Mouse (Mus musculus): ENCODE measurements around the gene Nanos2. TPM values are rescaled to one million over a fixed set of nuclear protein-coding genes. Genes with fewer than 3 reads are reported as not detected.
A peak's percentile ranks its signal among the peaks of the same experiment; 100 is the strongest.

Gene Nanos2
- polyA plus RNA-seq, 1 experiment: 0.07 TPM

DNA sequence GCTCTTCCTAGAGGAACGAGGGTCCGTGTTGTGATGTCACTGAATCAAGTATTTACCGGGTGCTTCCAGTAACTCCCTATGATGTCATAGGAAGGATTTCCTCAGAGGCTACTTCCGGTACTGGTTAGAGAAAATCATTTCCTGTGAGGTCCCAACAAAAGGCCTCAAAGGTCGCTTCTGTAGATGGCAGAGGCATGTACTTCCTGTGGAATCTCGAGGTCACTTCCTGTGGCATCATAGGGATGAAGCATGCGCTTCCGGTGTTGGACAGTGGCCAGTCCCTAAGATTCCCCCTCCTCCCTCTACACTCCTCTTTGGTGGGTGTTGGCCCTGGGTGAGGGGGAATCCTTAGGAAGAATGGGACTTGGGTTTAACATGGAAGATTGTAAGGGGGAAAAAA is 27.8 kb upstream of the Nanos2 start:
- TF ChIP-seq CTCF (IDR thresholded peaks at IDR 0.05; ENCODE audit: insufficient read depth, low read length) (no peak), POLR2A (IDR thresholded peaks at IDR 0.05; ENCODE audit: borderline replicate concordance, extremely low read depth, low read depth, low read length) (no peak)
- Histone ChIP-seq H3K4me3 (replicated peaks; ENCODE audit: extremely low read depth, low read depth, low read length) (no peak overlapping the region), H3K4me1 (ENCODE audit: control insufficient read depth, insufficient read depth, low read length) (peaks cover 9% of the 10 kb centered on the region; the same call in 1 of the 2 replicates)
- DNase-seq: no peak
- 28% methylated on average over 8 of the region's 8 CpGs for WGBS

DNA sequence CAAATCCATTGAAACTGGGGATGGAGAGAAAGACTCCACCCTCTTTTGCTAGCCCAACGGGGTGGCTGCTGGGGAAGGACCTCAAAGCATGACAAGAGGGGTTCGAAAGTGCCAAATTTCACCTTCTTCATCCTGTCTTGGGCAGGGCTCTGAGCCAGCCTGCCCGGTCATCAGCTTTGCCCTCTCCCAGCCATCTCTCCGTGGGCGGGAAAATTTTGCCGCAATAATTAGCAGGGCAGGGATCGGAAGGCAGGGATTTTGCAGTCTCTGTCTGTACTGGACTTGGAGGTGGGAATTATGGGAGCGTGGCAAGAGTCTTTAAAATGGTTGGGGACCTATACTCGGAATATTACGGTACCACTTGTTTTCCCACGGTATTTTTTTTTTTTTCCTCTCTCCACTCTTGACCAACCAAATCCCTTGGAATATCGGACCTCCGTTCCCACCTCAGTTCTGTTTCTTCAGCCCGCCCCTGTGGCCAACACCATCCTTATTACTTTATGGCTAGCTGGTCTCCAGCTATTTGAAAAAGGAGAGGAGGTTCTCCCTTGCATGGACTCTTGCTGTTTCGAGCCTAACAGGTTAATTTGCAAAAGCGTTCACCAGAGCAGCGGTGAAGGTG is 24.9 kb upstream of the Nanos2 start:
- Histone ChIP-seq H3K4me1 (ENCODE audit: control insufficient read depth, insufficient read depth, low read length) (peaks cover 9% of the 10 kb centered on the region; the same call in 1 of the 2 replicates), H3K4me3 (replicated peaks; ENCODE audit: extremely low read depth, low read depth, low read length) (no peak overlapping the region)
- WGBS: 18% methylated on average over 17 of the region's 17 CpGs
- DNase-seq: no peak
- TF ChIP-seq POLR2A (IDR thresholded peaks at IDR 0.05; ENCODE audit: borderline replicate concordance, extremely low read depth, low read depth, low read length) (no peak), CTCF (IDR thresholded peaks at IDR 0.05; ENCODE audit: insufficient read depth, low read length) (no peak)

DNA sequence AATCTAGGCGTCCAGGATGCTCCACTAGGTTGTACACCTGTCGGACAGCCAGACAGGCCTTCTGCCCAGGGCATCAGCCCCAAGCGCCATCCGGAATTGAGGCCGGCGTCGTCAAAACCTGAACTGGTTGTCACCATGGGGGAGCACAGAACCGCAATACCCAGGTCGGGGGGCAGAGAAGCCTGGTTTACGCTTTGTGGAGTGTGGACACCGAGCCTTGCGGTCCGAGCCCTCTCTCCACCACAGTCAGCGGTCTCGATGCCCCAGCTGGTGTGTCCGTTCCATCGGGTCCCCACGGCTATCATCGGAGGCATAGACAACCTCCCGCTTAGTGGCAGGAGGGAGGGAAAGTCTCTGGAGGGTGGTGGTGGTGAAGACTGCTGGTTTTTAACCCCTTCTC is 24.4 kb upstream of the Nanos2 start:
- 21% methylated on average over 20 of the region's 20 CpGs for WGBS
- DNase-seq: no peak
- H3K4me3 ChIP-seq (replicated peaks; ENCODE audit: extremely low read depth, low read depth, low read length): no peak overlapping the region
- peaks cover 6% of the 10 kb centered on the region; the same call in 1 of the 2 replicates for H3K4me1 ChIP-seq (ENCODE audit: control insufficient read depth, insufficient read depth, low read length)
- no peak for TF ChIP-seq CTCF (IDR thresholded peaks at IDR 0.05; ENCODE audit: insufficient read depth, low read length)
- no peak for TF ChIP-seq POLR2A (IDR thresholded peaks at IDR 0.05; ENCODE audit: borderline replicate concordance, extremely low read depth, low read depth, low read length)

DNA sequence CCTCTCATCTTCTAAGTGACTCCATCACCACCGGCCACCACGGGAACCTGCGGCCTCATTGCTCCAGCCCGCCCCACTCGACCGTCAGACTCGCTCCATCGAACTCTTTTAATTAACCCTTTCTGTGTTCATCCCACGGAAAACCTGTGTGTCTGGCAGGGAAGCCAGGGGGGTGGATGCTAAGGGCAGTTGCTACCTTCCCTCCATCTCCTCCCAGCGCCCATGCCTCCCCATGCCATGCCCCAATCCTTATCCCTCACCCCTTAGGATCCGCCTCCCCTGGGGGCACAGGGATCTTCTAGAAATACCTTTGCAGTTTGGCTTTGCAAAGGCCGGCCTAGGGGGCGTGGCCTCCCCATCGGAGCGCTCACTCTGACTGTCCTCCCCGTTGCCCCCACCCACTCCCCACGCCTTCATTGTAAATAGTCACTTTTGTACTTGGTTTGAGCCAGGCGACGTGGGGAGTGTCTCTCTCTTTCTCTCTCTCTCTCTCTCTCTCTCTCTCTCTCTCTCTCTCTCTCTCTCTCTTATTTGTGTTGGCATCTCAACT is 23.8 kb upstream of the Nanos2 start:
- 10% methylated on average over 19 of the region's 19 CpGs for WGBS
- DNase-seq: no peak
- TF ChIP-seq POLR2A (IDR thresholded peaks at IDR 0.05; ENCODE audit: borderline replicate concordance, extremely low read depth, low read depth, low read length) (no peak), CTCF (IDR thresholded peaks at IDR 0.05; ENCODE audit: insufficient read depth, low read length) (no peak)
- Histone ChIP-seq H3K4me3 (replicated peaks; ENCODE audit: extremely low read depth, low read depth, low read length) (no peak overlapping the region), H3K4me1 (ENCODE audit: control insufficient read depth, insufficient read depth, low read length) (peaks cover 5% of the 10 kb centered on the region; the same call in 1 of the 2 replicates)

DNA sequence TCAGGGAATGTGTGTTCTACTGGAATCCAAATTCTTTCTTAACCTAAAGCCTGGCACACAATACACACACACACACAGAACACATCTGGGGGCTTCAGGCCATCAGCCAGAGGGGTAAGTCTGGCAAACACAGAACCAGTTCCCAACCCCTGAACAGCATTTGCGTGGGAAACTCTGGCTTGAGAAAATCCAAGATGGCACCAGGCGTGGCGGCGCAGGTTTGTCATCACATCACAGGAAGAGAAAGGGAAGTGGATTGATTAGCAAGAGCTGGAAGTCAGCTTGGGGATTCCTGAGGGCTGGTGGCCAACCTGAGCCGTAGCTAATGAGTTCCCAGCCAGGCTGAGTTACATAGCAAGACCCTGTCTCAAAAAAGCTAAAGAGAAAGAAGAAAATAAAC is 21.9 kb upstream of the Nanos2 start:
- 0 out of 2 replicates have a peak, but pooled peaks cover 2% of the 10 kb centered on the region for H3K4me1 ChIP-seq (ENCODE audit: control insufficient read depth, insufficient read depth, low read length)
- 65% methylated on average over 5 of the region's 5 CpGs for WGBS
- H3K4me3 ChIP-seq (replicated peaks; ENCODE audit: extremely low read depth, low read depth, low read length): no peak overlapping the region
- TF ChIP-seq CTCF (IDR thresholded peaks at IDR 0.05; ENCODE audit: insufficient read depth, low read length): no peak
- TF ChIP-seq POLR2A (IDR thresholded peaks at IDR 0.05; ENCODE audit: borderline replicate concordance, extremely low read depth, low read depth, low read length): no peak
- DNase-seq: no peak

DNA sequence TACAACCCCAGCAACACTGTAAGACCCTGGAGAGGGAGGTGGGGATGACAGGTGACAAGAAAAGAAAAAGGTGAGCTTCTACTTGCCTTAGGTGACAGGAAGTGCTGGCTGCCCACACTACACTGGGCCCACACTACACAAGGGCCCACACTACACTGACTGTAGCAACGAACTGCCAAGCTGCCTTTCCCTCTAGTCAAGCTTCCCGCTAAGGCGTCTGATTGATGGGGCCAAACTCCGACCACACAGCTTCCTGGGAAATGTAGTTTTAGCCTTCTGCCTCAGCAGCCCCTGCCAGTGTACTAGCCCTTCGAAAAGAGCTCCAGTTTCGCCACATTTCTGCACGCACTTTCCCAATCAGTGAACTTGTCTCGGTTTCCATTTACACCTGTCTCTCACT is 19.6 kb upstream of the Nanos2 start:
- TF ChIP-seq POLR2A (IDR thresholded peaks at IDR 0.05; ENCODE audit: borderline replicate concordance, extremely low read depth, low read depth, low read length): no peak
- TF ChIP-seq CTCF (IDR thresholded peaks at IDR 0.05; ENCODE audit: insufficient read depth, low read length): no peak
- 7% methylated on average over 8 of the region's 8 CpGs for WGBS
- no peak for DNase-seq
- H3K4me3 ChIP-seq (replicated peaks; ENCODE audit: extremely low read depth, low read depth, low read length): no peak overlapping the region
- H3K4me1 ChIP-seq (ENCODE audit: control insufficient read depth, insufficient read depth, low read length): 0 out of 2 replicates have a peak, but pooled peaks cover 2% of the 10 kb centered on the region

DNA sequence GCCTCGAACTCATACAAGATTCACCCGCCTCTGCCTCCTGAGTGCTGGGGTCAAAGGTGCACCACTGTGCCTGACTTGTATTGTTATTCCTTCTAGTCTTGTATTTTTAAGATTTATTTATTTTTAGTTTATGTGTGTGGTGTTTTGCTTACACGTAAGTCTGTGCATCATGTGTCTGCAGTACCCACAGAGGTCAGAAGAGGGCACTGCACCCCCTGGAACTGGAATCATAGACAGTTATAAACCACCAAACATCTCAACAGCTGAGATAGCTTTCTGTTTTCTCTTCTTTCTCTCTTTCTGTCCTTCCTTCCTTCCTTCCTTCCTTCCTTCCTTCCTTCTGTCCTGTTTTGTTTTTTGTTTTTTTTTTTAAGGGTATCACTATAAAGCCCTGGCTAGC is 16.2 kb upstream of the Nanos2 start:
- H3K4me1 ChIP-seq (ENCODE audit: control insufficient read depth, insufficient read depth, low read length): no peaks in the 10 kb centered on the region
- DNase-seq: no peak
- WGBS: 86% methylated on average over 3 of the region's 3 CpGs
- H3K4me3 ChIP-seq (replicated peaks; ENCODE audit: extremely low read depth, low read depth, low read length): no peak overlapping the region
- 0 out of 2 replicates have a peak, but pooled peaks have one; percentile 5 for TF ChIP-seq CTCF (IDR thresholded peaks at IDR 0.05; ENCODE audit: insufficient read depth, low read length)
- TF ChIP-seq POLR2A (IDR thresholded peaks at IDR 0.05; ENCODE audit: borderline replicate concordance, extremely low read depth, low read depth, low read length): no peak

DNA sequence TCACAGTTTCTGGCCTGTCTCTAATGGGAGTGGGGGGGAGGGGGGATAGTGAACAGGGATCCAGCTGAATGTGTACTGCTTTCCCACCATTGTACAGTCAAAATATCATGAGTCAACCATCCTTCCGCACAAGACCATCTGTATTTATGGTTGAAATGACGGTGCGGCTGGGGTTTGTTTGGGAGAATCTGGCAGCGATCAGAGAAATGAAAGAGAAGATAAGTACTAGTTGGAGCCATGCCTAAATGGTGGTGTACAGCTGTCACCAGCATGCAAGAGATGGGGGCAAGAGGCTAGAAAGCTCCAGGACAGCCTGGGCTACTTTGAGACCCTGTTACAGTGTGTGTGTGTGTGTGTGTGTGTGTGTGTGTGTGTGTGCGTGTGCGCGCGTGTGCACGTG is 8.8 kb upstream of the Nanos2 start:
- no peak for DNase-seq
- TF ChIP-seq POLR2A (IDR thresholded peaks at IDR 0.05; ENCODE audit: borderline replicate concordance, extremely low read depth, low read depth, low read length) (no peak), CTCF (IDR thresholded peaks at IDR 0.05; ENCODE audit: insufficient read depth, low read length) (no peak)
- Histone ChIP-seq H3K4me1 (ENCODE audit: control insufficient read depth, insufficient read depth, low read length) (no peaks in the 10 kb centered on the region), H3K4me3 (replicated peaks; ENCODE audit: extremely low read depth, low read depth, low read length) (no peak overlapping the region)
- WGBS: 72% methylated on average over 9 of the region's 9 CpGs

DNA sequence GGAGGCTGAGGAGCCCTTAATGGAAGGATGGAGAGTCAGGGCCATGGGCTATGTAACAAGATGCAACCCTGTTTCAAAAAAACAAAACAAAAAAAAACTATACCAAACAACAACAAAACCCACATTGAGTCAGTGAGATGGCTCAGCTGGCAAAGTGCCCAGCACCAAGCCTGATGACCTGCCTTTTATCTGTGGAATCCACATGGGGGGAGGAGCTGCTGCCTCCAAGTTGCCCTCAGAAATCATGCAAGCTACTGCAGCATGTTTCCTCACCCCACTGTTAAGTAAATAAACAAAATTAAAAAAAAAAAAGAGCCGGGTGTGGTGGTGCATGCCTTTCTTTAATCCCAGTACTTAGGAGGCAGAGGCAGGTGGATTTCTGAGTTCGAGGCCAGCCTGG is 697 bp upstream of the Nanos2 start:
- 51% methylated on average over 2 of the region's 2 CpGs for WGBS
- DNase-seq: no peak
- H3K4me3 ChIP-seq (replicated peaks; ENCODE audit: extremely low read depth, low read depth, low read length): no peak overlapping the region
- no peaks in the 10 kb centered on the region for H3K4me1 ChIP-seq (ENCODE audit: control insufficient read depth, insufficient read depth, low read length)
- TF ChIP-seq CTCF (IDR thresholded peaks at IDR 0.05; ENCODE audit: insufficient read depth, low read length): no peak
- TF ChIP-seq POLR2A (IDR thresholded peaks at IDR 0.05; ENCODE audit: borderline replicate concordance, extremely low read depth, low read depth, low read length): no peak

DNA sequence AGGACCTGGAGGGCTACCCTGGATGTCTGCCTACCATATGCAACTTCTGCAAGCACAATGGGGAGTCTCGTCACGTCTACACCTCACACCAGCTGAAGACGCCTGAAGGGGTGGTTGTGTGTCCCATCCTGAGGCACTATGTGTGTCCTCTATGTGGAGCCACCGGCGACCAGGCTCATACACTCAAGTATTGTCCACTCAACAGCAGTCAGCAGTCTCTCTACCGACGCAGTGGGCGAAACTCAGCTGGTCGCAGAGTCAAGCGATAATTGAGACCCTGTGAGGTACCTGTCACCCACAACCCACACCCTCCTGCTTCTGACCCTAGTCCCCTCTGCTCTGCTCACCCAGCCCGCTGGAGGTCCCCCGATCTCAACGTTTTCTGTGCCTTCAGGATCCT is 547 bp downstream of the Nanos2 start:
- no peak overlapping the region for H3K4me3 ChIP-seq (replicated peaks; ENCODE audit: extremely low read depth, low read depth, low read length)
- H3K4me1 ChIP-seq (ENCODE audit: control insufficient read depth, insufficient read depth, low read length): no peaks in the 10 kb centered on the region
- WGBS: 72% methylated on average over 13 of the region's 13 CpGs
- no peak for DNase-seq
- TF ChIP-seq POLR2A (IDR thresholded peaks at IDR 0.05; ENCODE audit: borderline replicate concordance, extremely low read depth, low read depth, low read length) (no peak), CTCF (IDR thresholded peaks at IDR 0.05; ENCODE audit: insufficient read depth, low read length) (no peak)
